17 mouse cellular contexts compared by ENCODE assay signal in the genomic region with DNA sequence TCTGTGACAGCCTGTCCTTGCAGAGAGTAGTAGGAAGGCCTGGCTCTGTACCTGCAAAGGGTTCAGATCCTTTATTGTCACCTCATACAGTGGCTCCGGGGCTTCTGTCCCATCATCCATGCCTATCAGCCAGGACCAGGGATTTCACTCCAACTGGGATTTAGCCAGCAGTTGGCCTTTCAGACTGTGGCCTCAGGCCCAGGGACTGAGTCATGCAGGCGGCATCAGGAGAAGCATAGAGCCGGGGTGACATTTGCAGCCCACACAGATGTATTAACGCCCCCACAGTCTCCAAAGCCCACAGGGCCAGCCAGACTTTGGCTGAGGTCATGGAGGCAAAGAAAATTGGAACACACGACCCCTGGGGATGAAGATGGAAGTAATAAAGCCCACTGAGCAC.
DNase-seq lines count a peak whose midpoint lies in the region; ATAC-seq lines count a peak whose summit lies in the region.
"Had no signal": no experiment of that assay in that cellular context is flagged by ENCODE, and none has a peak within 500 bp of the region (broad histone marks: within the 10 kb centered on the region; RNA-seq: fewer than 3 reads in every experiment).

No protein-coding gene starts in this region.

- H3K4me2 ChIP-seq in forebrain, embryonic 13.5 days = no peak overlapping the region
- H3K4me2 ChIP-seq: embryonic facial prominence, embryonic 13.5 days; heart, embryonic 13.5 days had no signal

- intact Hi-C loops in left cerebral cortex, postnatal 4 days (cut with DNase I) = no loop called here
- intact Hi-C loops in left cerebral cortex, postnatal 10 days (cut with DNase I) = no loop called here

- no peak overlapping the region for H3K4me3 ChIP-seq in forebrain, embryonic 13.5 days
- H3K4me3 ChIP-seq: embryonic facial prominence, embryonic 13.5 days; heart, embryonic 13.5 days had no signal

- H3K4me1 ChIP-seq in forebrain, embryonic 13.5 days = no peaks in the 10 kb centered on the region
- H3K4me1 ChIP-seq: embryonic facial prominence, embryonic 13.5 days; heart, embryonic 13.5 days had no signal

- 84% methylated on average over 5 of the region's 5 CpGs for WGBS in forebrain, embryonic 13.5 days

- no peaks in the 10 kb centered on the region for H3K36me3 ChIP-seq in forebrain, embryonic 13.5 days (ENCODE audit: poor library complexity, severe bottlenecking)
- H3K36me3 ChIP-seq: embryonic facial prominence, embryonic 13.5 days; heart, embryonic 13.5 days had no signal

- H3K9me3 ChIP-seq in forebrain, embryonic 13.5 days (replicated peaks) = peaks cover 3% of the 10 kb centered on the region; the same call in 1 of the 2 replicates
- H3K9me3 ChIP-seq: heart, embryonic 13.5 days had no signal

- no peaks in the 10 kb centered on the region for H3K27me3 ChIP-seq in forebrain, embryonic 13.5 days
- H3K27me3 ChIP-seq: embryonic facial prominence, embryonic 13.5 days; heart, embryonic 13.5 days had no signal

- no peak overlapping the region for H3K27ac ChIP-seq in forebrain, embryonic 13.5 days
- H3K27ac ChIP-seq: embryonic facial prominence, embryonic 13.5 days; heart, embryonic 13.5 days; hindbrain, postnatal 0 days had no signal

- ATAC-seq in forebrain, embryonic 13.5 days = no peak
- ATAC-seq: hindbrain, postnatal 0 days; midbrain, embryonic 16.5 days had no signal

- no peak overlapping the region for H3K9ac ChIP-seq in forebrain, embryonic 13.5 days
- H3K9ac ChIP-seq: embryonic facial prominence, embryonic 13.5 days; heart, embryonic 13.5 days had no signal

- DNase-seq in cerebellum, adult 11-12 months = peak; percentile 3
- no peak for DNase-seq in cerebellum, postnatal 4 days (ENCODE audit: low spot score in 2 of 2)
- DNase-seq in left cerebral cortex, postnatal 4 days = peak; percentile 8
- DNase-seq in left cerebral cortex, postnatal 10 days (ENCODE audit: extremely low spot score in 1 of 2, low spot score in 2 of 2) = no peak
- DNase-seq in adrenal gland, postnatal 36 days = peak; percentile 59 to 71
- DNase-seq in cerebellum, postnatal 36 days = peak; percentile 31 to 36
- no peak for DNase-seq in thymus, postnatal 25 days
- DNase-seq: heart, postnatal 4 days; kidney, adult 8-10 months; kidney, postnatal 4 days; lung, adult 2 months; right cerebral cortex, adult 18-20 months had no signal

Comparison
In these comparisons a context has a peak if more than half of its experiments do, and no peak if none do; other contexts are left out.
1. DNase-seq: peak in cerebellum, adult 11-12 months (single experiment), left cerebral cortex, postnatal 4 days (single experiment), adrenal gland, postnatal 36 days (2 of 2) and cerebellum, postnatal 36 days (2 of 2); none in cerebellum, postnatal 4 days (0 of 2), left cerebral cortex, postnatal 10 days (0 of 2) and thymus, postnatal 25 days (single experiment).